Mouse (Mus musculus): ENCODE data around the gene Igsf8. TPM values are rescaled to one million over a fixed set of nuclear protein-coding genes. Genes with fewer than 3 reads are reported as not detected.

The Igsf8 gene
- polyA plus RNA-seq (2021; fragmentation: Nextera tagmentation), result 86.2 and 162 TPM in 2 replicates
- long read RNA-seq, experiment 1, transcript Igsf8-201 (7 exons, 2,278 nt), result major isoform, 423 of 537 reads
- long read RNA-seq, experiment 1, partial matches to known transcripts, result 75 of 537 reads
- long read RNA-seq, experiment 1, other reads (novel, unspliced or antisense), result 37 of 537 reads
- long read RNA-seq, experiment 2, transcript Igsf8-201 (7 exons, 2,278 nt), result major isoform, 23 of 159 reads
- long read RNA-seq, experiment 2, partial matches to known transcripts, result 53 of 159 reads
- long read RNA-seq, experiment 2, other reads (novel, unspliced or antisense), result 81 of 159 reads

GRCm38 (mm10) chr1:172261477-172262078, at the start of gene Igsf8:
Gene Igsf8 (plus strand): TSS chr1:172261641.

GRCm38 (mm10) chr1:172219451-172220406, 41.7 kb upstream of the Igsf8 start, which contains the start of gene Casq1:
Gene Casq1 (minus strand): TSS chr1:172219868.

GRCm38 (mm10) chr1:172258314-172258713, 3.1 kb upstream of the Igsf8 start, which contains the start of gene Atp1a4:
Gene Atp1a4 (minus strand): TSS chr1:172258414.

GRCm38 (mm10) chr1:172297611-172298537, 36.4 kb downstream of the Igsf8 start, which contains the start of gene Atp1a2:
Gene Atp1a2 (minus strand): TSS chr1:172298064.

GRCm38 (mm10) chr1:172329131-172329530, 67.7 kb downstream of the Igsf8 start, which contains the start of gene Kcnj9:
Gene Kcnj9 (minus strand): TSS chr1:172329318.

GRCm38 (mm10) chr1:172340729-172341321, 79.4 kb downstream of the Igsf8 start, which contains the start of gene Kcnj10:
Gene Kcnj10 (plus strand): TSS chr1:172341210.

Other genes with a start within 250 kb of the Igsf8 start
- 7.4 and 9.8 TPM in 2 replicates for gene Vangl2, start 233.2 kb upstream of the Igsf8 start, polyA plus RNA-seq (2021; fragmentation: Nextera tagmentation)
- 0.28 and 0.29 TPM in 2 replicates for gene Nhlh1, start 204.1 kb upstream of the Igsf8 start, polyA plus RNA-seq (2021; fragmentation: Nextera tagmentation)
- gene Copa, start 179.1 kb upstream of the Igsf8 start, polyA plus RNA-seq (2021; fragmentation: Nextera tagmentation), result 79.3 and 98.3 TPM in 2 replicates
- gene Ncstn, start 178.8 kb upstream of the Igsf8 start, polyA plus RNA-seq (2021; fragmentation: Nextera tagmentation), result 34.1 and 40.6 TPM in 2 replicates
- 92.8 and 102 TPM in 2 replicates for gene Pex19, start 134.9 kb upstream of the Igsf8 start, polyA plus RNA-seq (2021; fragmentation: Nextera tagmentation)
- gene Dcaf8, start 113.6 kb upstream of the Igsf8 start, polyA plus RNA-seq (2021; fragmentation: Nextera tagmentation), result 53.6 and 58.6 TPM in 2 replicates
- 326 and 604 TPM in 2 replicates for gene Pea15a, start 54.8 kb upstream of the Igsf8 start, polyA plus RNA-seq (2021; fragmentation: Nextera tagmentation)
- 0.92 and 1.2 TPM in 2 replicates for gene Casq1, start 41.8 kb upstream of the Igsf8 start, polyA plus RNA-seq (2021; fragmentation: Nextera tagmentation)
- not detected in 2 replicates for gene Atp1a4, start 3.2 kb upstream of the Igsf8 start, polyA plus RNA-seq (2021; fragmentation: Nextera tagmentation)
- gene Atp1a2, start 36.4 kb downstream of the Igsf8 start, polyA plus RNA-seq (2021; fragmentation: Nextera tagmentation), result 163 and 316 TPM in 2 replicates
- 26.4 and 33.0 TPM in 2 replicates for gene Kcnj9, start 67.7 kb downstream of the Igsf8 start, polyA plus RNA-seq (2021; fragmentation: Nextera tagmentation)
- gene Kcnj10, start 79.6 kb downstream of the Igsf8 start, polyA plus RNA-seq (2021; fragmentation: Nextera tagmentation), result 19.5 and 24.3 TPM in 2 replicates
- 2.0 and 2.2 TPM in 2 replicates for gene Pigm, start 114.9 kb downstream of the Igsf8 start, polyA plus RNA-seq (2021; fragmentation: Nextera tagmentation)
- gene Slamf9, start 213.7 kb downstream of the Igsf8 start, polyA plus RNA-seq (2021; fragmentation: Nextera tagmentation), result 1.7 and 2.5 TPM in 2 replicates
- 1.2 and 2.2 TPM in 2 replicates for gene Igsf9, start 220.1 kb downstream of the Igsf8 start, polyA plus RNA-seq (2021; fragmentation: Nextera tagmentation)
- gene Tagln2, start 238.4 kb downstream of the Igsf8 start, polyA plus RNA-seq (2021; fragmentation: Nextera tagmentation), result 7.8 and 11.2 TPM in 2 replicates

Measured in left cerebral cortex, adult 6 months (tissue).